Mouse (Mus musculus): ENCODE results near the gene Adgrl2.

DNA sequence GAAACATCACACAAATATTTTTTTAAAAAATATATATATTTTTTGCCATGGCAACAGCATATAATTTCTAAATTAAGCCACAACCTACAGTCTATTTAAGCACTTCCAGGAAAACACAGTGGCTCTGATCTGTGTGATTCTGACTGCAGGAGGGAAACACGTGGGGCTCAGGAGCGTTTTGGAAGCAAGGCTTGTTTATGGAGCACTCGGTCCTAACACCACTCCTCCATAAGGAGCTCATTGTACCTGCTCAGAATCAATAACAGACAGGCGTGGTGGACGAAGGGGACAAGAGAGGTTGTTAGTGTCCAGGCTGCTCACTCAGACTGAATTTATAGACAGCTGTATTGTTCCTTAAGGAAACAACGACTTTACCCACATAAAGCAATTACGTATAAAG is 128.5 kb downstream of the Adgrl2 start:
- TF ChIP-seq POLR2A (IDR thresholded peaks at IDR 0.05; ENCODE audit: low read depth, low read length), result no peak
- TF ChIP-seq CTCF (IDR thresholded peaks at IDR 0.05; ENCODE audit: extremely low read depth, insufficient read length, insufficient replicate concordance, low read depth, low read length), result no peak
